Mouse (Mus musculus): ENCODE data around the gene Mal.

DNA sequence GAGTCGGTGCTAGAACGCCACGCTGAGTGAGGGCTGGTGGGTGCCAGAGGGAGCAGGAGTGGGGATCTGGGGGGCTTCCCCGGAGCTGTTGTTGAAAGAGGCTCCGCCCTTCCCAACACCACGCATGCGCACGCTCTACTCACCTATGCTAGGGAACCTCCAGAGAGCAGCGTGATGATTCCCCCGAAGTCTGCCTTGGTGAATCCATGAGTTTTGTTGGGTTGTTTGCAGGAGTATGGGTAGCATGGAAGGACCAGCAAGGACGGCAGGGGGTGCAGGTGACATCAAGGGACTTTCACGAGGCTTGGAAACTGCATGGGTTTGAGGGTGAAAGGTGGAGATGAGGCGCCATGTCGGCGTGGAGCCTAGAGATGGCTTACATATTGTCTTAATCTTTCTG lies 66.3 kb downstream of the Mal start:
- TF ChIP-seq GATA1 (IDR thresholded peaks at IDR 0.05; ENCODE audit: borderline replicate concordance, low read length) = no peak
- TF ChIP-seq FLI1 (IDR thresholded peaks at IDR 0.05; ENCODE audit: low read length) = no peak
